Mouse (Mus musculus) cerebellum, adult 2 months (tissue): Measurements from ENCODE around the gene Mmp8.

Experiments
- CTCF ChIP-seq: fragments of 200-500 bp; IDR thresholded peaks from 2 replicates; pipeline ENCODE4 v1.5.1; 2011; ENCODE audit warnings: low read depth, mild to moderate bottlenecking, control low read depth, low read length, moderate library complexity, borderline replicate concordance; ENCODE audit not compliant: insufficient read depth
- POLR2A ChIP-seq: fragments of 200-500 bp; IDR thresholded peaks from 2 replicates; pipeline ENCODE4 v1.6.1; 2011; ENCODE audit warnings: low read length, control low read depth, borderline replicate concordance; ENCODE audit not compliant: insufficient read depth

- TF ChIP-seq CTCF (no peak), POLR2A (no peak)
These were observed 47.4 kb downstream of the Mmp8 start for GRCm38 (mm10) chr9:7605638-7606037.
